Mouse (Mus musculus) gastrocnemius, postnatal 10 days (tissue): Measurements from ENCODE around the gene Krtap31-2. TPM values are rescaled to one million over a fixed set of nuclear protein-coding genes. Genes with fewer than 3 reads are reported as not detected.
A peak's percentile ranks its signal among the peaks of the same experiment; 100 is the strongest.

ENCODE experiments used
- DNase-seq: peaks from one replicate; pipeline ENCODE4 v3.0.0; 2021; ENCODE audit warnings: mixed read lengths
- long read RNA-seq, 2 experiments: library from polyadenylated mRNA; stranded (forward); transcript quantifications; one replicate each; pipeline ENCODE4 v2.0.0; 2021
- total RNA-seq, 2 experiments: library from RNA; stranded (reverse); gene quantifications; 2 replicates each; pipeline ENCODE4 v1.2.3; 2021

Krtap31-2 gene
- not detected for total RNA-seq
- long read RNA-seq, experiment 1 = 0 reads
- long read RNA-seq, experiment 2 = 0 reads

GRCm38 (mm10) chr11:99935991-99936390, at the start of gene Krtap31-2:
Gene Krtap31-2, plus strand, starts transcription at chr11:99936291.
- no peak for DNase-seq

- no peak for DNase-seq
Measured at GRCm38 (mm10) chr11:99907620-99908019, 28.5 kb upstream of the Krtap31-2 start, which contains the start of gene Krtap31-1. Gene Krtap31-1, plus strand, starts transcription at chr11:99907920.

- DNase-seq = no peak
Measured at GRCm38 (mm10) chr11:99914451-99914850, 21.6 kb upstream of the Krtap31-2 start, which contains the start of gene Gm11565. Gene Gm11565, plus strand, starts transcription at chr11:99914751.

- DNase-seq = no peak
Measured at GRCm38 (mm10) chr11:99937751-99938264, 1.7 kb downstream of the Krtap31-2 start.

GRCm38 (mm10) chr11:99948175-99948574, 12.1 kb downstream of the Krtap31-2 start, which contains the start of gene Krtap9-5:
Gene Krtap9-5, plus strand, starts transcription at chr11:99948475.
- DNase-seq = no peak

GRCm38 (mm10) chr11:99964213-99964612, 28.1 kb downstream of the Krtap31-2 start:
- DNase-seq = no peak

- no peak for DNase-seq
Measured at GRCm38 (mm10) chr11:99965961-99966360, 29.9 kb downstream of the Krtap31-2 start.

- DNase-seq = no peak
Measured at GRCm38 (mm10) chr11:99978953-99979352, 42.9 kb downstream of the Krtap31-2 start, which contains the start of gene Krtap29-1. Gene Krtap29-1, minus strand, starts transcription at chr11:99979053.

GRCm38 (mm10) chr11:99982731-99983130, 46.6 kb downstream of the Krtap31-2 start:
- DNase-seq = no peak

- no peak for DNase-seq
Measured at GRCm38 (mm10) chr11:99983442-99983841, 47.4 kb downstream of the Krtap31-2 start.

- peak; percentile 41 for DNase-seq
Measured at GRCm38 (mm10) chr11:99985291-99986092, 49.4 kb downstream of the Krtap31-2 start.

GRCm38 (mm10) chr11:99986180-99986647, 50.1 kb downstream of the Krtap31-2 start, which contains the start of gene Krtap16-1:
Gene Krtap16-1, minus strand, starts transcription at chr11:99986597.
- peak; percentile 10 for DNase-seq

Other genes with a start within 250 kb of the Krtap31-2 start
- gene Gm14190, start 245.6 kb upstream of the Krtap31-2 start, total RNA-seq = not detected
- not detected for gene Gm14180, start 202.0 kb upstream of the Krtap31-2 start, total RNA-seq
- gene Gm11595, start 163.4 kb upstream of the Krtap31-2 start, total RNA-seq = not detected
- not detected for gene Krtap4-8, start 155.6 kb upstream of the Krtap31-2 start, total RNA-seq
- under 1 TPM in 1 of 2 experiments, not detected in 1; 0.23 TPM for gene Krtap4-9, start 151.1 kb upstream of the Krtap31-2 start, total RNA-seq
- not detected for gene Gm11596, start 142.8 kb upstream of the Krtap31-2 start, total RNA-seq
- not detected for gene Gm11569, start 137.4 kb upstream of the Krtap31-2 start, total RNA-seq
- gene Gm11554, start 131.8 kb upstream of the Krtap31-2 start, total RNA-seq = not detected
- not detected for gene Krtap4-13, start 126.4 kb upstream of the Krtap31-2 start, total RNA-seq
- not detected for gene Gm11564, start 120.6 kb upstream of the Krtap31-2 start, total RNA-seq
- not detected for gene 2300003K06Rik, start 98.2 kb upstream of the Krtap31-2 start, total RNA-seq
- not detected for gene Krtap4-16, start 84.7 kb upstream of the Krtap31-2 start, total RNA-seq
- gene Gm11568, start 78.4 kb upstream of the Krtap31-2 start, total RNA-seq = not detected
- not detected for gene Gm11559, start 71.8 kb upstream of the Krtap31-2 start, total RNA-seq
- not detected for gene Krtap9-1, start 62.9 kb upstream of the Krtap31-2 start, total RNA-seq
- not detected for gene Gm11567, start 57.1 kb upstream of the Krtap31-2 start, total RNA-seq
- not detected for gene Krtap31-1, start 28.4 kb upstream of the Krtap31-2 start, total RNA-seq
- not detected for gene Gm11565, start 21.5 kb upstream of the Krtap31-2 start, total RNA-seq
- not detected for gene Krtap9-5, start 12.2 kb downstream of the Krtap31-2 start, total RNA-seq
- not detected for gene Krtap29-1, start 42.8 kb downstream of the Krtap31-2 start, total RNA-seq
- not detected for gene Krtap16-1, start 50.3 kb downstream of the Krtap31-2 start, total RNA-seq
- not detected for gene Krtap17-1, start 57.7 kb downstream of the Krtap31-2 start, total RNA-seq
- gene Krt33a, start 79.9 kb downstream of the Krtap31-2 start, total RNA-seq = not detected
- under 1 TPM; 0.38 to 0.45 TPM for gene Krt33b, start 93.6 kb downstream of the Krtap31-2 start, total RNA-seq
- gene Krt34, start 105.3 kb downstream of the Krtap31-2 start, total RNA-seq = not detected
- gene Krt31, start 114.3 kb downstream of the Krtap31-2 start, total RNA-seq = not detected
- not detected for gene Krt32, start 151.9 kb downstream of the Krtap31-2 start, total RNA-seq
- gene Krt35, start 159.9 kb downstream of the Krtap31-2 start, total RNA-seq = not detected
- gene Krt36, start 169.3 kb downstream of the Krtap31-2 start, total RNA-seq = not detected
- not detected for gene Krt13, start 185.3 kb downstream of the Krtap31-2 start, total RNA-seq
- gene Krt15, start 199.6 kb downstream of the Krtap31-2 start, total RNA-seq = not detected
- 1 to 10 TPM in 1 of 2 experiments, under 1 TPM in 1; 0.45 to 1.4 TPM for gene Krt19, start 212.4 kb downstream of the Krtap31-2 start, total RNA-seq